Mouse (Mus musculus): Measurements from ENCODE around the gene Sfi1. TPM values are rescaled to one million over a fixed set of nuclear protein-coding genes. Genes with fewer than 3 reads are reported as not detected.
"Not testable (repeated sequence)": the region's sequence is repeated elsewhere in the genome, so short reads cannot be mapped to it uniquely, and the experiment has no call there.

Sfi1 gene
- polyA plus RNA-seq, 1 experiment, result 34.7 TPM

DNA sequence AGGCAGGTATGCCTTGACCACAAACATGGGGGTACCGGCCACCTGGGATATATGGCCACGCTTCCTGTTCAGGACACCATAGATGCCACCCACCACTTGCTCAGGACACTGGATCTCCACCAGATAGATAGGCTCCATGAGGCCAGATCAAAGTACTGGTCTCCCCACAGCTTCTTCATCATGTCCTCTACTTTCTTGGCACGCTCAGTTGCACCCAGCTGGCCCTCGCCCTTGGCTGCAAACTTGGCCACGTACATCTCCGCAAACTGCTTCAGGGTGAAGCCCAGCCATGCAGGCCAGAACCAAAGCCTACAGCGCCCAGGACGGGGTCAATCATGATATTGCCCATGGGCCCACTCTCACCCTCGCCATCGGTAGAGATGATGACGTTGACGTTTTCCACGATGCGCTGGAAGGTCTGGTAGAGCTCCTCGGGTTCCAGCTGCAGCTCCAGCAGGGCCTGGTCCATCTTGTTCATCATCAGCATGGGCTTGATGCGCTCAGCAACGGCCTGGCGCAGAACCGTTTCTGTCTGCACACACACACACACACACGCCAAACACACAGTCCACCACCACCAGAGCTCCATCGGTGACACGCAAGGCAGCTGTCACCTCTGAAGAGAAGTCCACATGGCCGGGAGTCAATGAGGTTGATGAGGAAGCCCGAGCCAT lies 43.1 kb downstream of the Sfi1 start:
- not testable (repeated sequence) for H3K27ac ChIP-seq (ENCODE audit: insufficient read depth, low read length); H3K4me3 ChIP-seq (ENCODE audit: insufficient read depth, low read length); H3K4me1 ChIP-seq (ENCODE audit: control insufficient read depth, insufficient read depth, low read length)

- H3K4me1 ChIP-seq (ENCODE audit: control insufficient read depth, insufficient read depth, low read length); H3K4me3 ChIP-seq (ENCODE audit: insufficient read depth, low read length); H3K27ac ChIP-seq (ENCODE audit: insufficient read depth, low read length): not testable (repeated sequence)
Observed at GRCm38 (mm10) chr11:3149471-3149870, 43.8 kb downstream of the Sfi1 start.

DNA sequence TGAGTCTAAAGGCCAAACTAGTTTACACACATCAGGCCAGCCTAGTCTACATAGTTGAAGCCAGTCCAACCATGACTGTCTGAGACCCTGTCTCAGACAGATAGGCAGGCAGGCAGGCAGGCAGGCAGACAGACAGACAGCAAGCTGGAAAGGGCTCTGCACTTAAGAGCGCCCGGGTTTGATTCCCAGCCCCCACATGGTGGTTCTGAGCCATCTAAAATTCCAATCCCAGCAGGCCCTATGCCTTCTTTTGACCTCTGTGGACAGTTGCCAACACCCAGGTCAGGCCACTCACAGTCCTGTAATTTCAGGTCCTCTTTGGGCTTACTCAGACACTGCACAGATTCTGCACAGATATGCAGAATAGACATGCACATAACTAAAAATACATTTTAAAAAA lies 46.5 kb downstream of the Sfi1 start:
- not testable (repeated sequence) for H3K4me3 ChIP-seq (ENCODE audit: insufficient read depth, low read length); H3K4me1 ChIP-seq (ENCODE audit: control insufficient read depth, insufficient read depth, low read length); H3K27ac ChIP-seq (ENCODE audit: insufficient read depth, low read length)

DNA sequence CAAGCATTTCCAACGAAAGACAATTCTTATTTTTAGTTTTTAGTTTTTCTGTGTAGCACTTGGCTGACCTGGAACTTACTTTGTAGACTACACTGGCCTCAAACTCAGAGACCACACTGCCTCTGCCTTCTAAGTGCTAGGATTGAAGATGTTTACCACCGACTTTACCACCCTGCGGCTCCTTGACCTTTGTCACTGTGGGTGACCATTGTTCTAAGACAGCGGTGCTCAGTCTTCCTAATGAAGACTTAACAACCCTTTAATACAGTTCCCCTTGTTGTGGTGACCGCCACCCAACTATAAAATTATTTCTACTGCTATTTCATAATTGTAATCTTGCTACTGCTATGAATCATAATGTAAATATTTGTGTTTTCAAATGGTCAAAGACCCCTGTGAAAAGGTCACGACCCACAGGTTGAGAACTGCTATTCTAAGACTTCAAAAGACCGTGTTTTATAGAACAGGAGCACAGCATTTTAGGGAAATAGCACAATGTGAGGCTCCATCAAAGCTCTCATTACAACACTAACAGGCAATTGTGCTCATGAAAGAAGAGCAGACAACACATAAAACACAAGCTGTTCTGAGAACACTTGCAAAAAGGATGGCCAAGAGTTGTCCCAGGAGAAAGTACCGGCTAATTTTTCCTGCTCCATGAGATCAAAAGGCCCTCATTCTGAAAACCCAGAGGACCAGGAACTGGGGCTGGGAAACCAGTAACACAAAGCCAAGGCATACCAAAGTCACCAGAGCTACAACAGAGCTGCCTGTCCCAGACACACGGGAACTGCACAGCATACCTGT lies 47.7 kb downstream of the Sfi1 start:
- H3K4me3 ChIP-seq (ENCODE audit: insufficient read depth, low read length); H3K4me1 ChIP-seq (ENCODE audit: control insufficient read depth, insufficient read depth, low read length); H3K27ac ChIP-seq (ENCODE audit: insufficient read depth, low read length): not testable (repeated sequence)

- not testable (repeated sequence) for H3K4me3 ChIP-seq (ENCODE audit: insufficient read depth, low read length); H3K4me1 ChIP-seq (ENCODE audit: control insufficient read depth, insufficient read depth, low read length)
Observed at GRCm38 (mm10) chr11:3143984-3144383, 49.3 kb downstream of the Sfi1 start.

DNA sequence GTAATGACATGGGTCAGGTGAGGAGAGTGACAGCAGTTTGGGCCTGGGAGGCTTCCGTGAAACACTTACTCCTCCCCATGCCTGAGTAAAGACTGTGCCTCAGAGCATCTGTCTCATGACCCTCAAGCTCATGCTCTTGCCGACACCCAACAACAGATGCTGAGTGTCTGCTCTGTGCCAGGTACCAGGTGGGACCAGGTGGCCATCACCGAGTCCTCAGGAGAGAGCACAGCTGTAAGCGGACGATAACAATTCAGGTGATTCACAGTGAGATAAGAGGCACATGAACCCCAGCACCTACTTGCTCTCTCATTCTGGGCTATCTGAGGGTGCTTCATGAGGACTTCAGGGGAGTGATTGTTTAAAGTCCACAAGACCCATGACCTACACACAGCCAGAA lies 50.9 kb downstream of the Sfi1 start:
- H3K4me3 ChIP-seq (ENCODE audit: insufficient read depth, low read length); H3K4me1 ChIP-seq (ENCODE audit: control insufficient read depth, insufficient read depth, low read length); H3K27ac ChIP-seq (ENCODE audit: insufficient read depth, low read length): not testable (repeated sequence)

More at GRCm38 (mm10) chr11:3143984-3144383, 49.3 kb downstream of the Sfi1 start:
- not testable (repeated sequence) for H3K27ac ChIP-seq (ENCODE audit: insufficient read depth, low read length)

DNA sequence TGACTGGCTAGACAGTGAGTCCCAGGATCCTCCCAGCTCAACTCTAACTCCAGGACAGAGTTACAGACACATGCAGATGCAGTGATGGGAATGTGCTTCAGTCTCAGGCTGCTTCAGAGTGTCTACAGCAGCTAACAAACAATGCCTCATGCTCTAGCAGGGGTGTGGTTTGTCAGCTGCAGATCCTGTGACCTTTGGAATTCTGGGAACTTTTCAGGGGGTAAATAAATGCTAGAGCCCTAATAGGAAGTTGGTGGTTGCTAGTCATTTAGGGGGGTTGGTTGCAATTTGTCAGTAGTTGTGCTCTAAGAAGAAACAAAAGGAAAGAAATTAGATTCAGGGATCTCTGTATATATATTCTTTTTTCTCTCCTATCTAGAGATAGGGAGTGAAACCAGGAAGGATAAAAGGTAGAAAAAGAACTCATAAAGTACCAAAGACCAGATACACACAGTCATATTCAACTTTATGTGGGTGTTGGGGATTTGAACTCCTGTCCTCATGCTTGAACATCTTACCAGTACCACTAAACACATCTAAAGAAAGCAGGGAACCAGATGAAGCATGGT lies 52.2 kb downstream of the Sfi1 start:
- H3K4me3 ChIP-seq (ENCODE audit: insufficient read depth, low read length); H3K4me1 ChIP-seq (ENCODE audit: control insufficient read depth, insufficient read depth, low read length); H3K27ac ChIP-seq (ENCODE audit: insufficient read depth, low read length): not testable (repeated sequence)

DNA sequence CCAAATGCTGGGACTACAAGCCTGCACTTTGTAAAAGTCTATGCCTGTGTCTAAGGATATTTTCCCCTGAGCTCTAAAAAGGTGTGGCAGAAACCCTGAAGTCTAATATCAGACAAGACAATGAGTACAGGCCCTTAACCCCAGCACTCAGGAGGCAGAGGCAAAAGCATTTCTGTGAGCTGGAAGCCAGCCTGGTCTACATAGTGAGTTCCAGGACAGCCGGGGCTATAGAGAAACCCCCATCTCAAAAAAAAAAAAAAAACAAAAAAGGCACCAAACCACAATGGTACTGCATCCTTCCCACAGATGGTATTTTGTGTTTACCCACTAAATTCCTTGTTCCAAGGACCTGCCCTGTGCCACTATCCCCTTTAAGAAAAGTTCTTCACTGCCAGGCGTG lies 54.9 kb downstream of the Sfi1 start:
- H3K4me1 ChIP-seq (ENCODE audit: control insufficient read depth, insufficient read depth, low read length); H3K27ac ChIP-seq (ENCODE audit: insufficient read depth, low read length); H3K4me3 ChIP-seq (ENCODE audit: insufficient read depth, low read length): not testable (repeated sequence)

GRCm38 (mm10) chr11:3137279-3137678 lies 56.0 kb downstream of the Sfi1 start:
- not testable (repeated sequence) for H3K4me3 ChIP-seq (ENCODE audit: insufficient read depth, low read length); H3K4me1 ChIP-seq (ENCODE audit: control insufficient read depth, insufficient read depth, low read length); H3K27ac ChIP-seq (ENCODE audit: insufficient read depth, low read length)

GRCm38 (mm10) chr11:3135956-3136355 lies 57.3 kb downstream of the Sfi1 start:
- H3K27ac ChIP-seq (ENCODE audit: insufficient read depth, low read length); H3K4me3 ChIP-seq (ENCODE audit: insufficient read depth, low read length); H3K4me1 ChIP-seq (ENCODE audit: control insufficient read depth, insufficient read depth, low read length): not testable (repeated sequence)

GRCm38 (mm10) chr11:3135391-3135790 lies 57.9 kb downstream of the Sfi1 start:
- not testable (repeated sequence) for H3K4me3 ChIP-seq (ENCODE audit: insufficient read depth, low read length); H3K27ac ChIP-seq (ENCODE audit: insufficient read depth, low read length); H3K4me1 ChIP-seq (ENCODE audit: control insufficient read depth, insufficient read depth, low read length)

- not testable (repeated sequence) for H3K4me3 ChIP-seq (ENCODE audit: insufficient read depth, low read length); H3K4me1 ChIP-seq (ENCODE audit: control insufficient read depth, insufficient read depth, low read length); H3K27ac ChIP-seq (ENCODE audit: insufficient read depth, low read length)
Observed at GRCm38 (mm10) chr11:3133360-3133759, 59.9 kb downstream of the Sfi1 start.

GRCm38 (mm10) chr11:3132957-3133356 lies 60.3 kb downstream of the Sfi1 start:
- H3K4me1 ChIP-seq (ENCODE audit: control insufficient read depth, insufficient read depth, low read length); H3K4me3 ChIP-seq (ENCODE audit: insufficient read depth, low read length); H3K27ac ChIP-seq (ENCODE audit: insufficient read depth, low read length): not testable (repeated sequence)

DNA sequence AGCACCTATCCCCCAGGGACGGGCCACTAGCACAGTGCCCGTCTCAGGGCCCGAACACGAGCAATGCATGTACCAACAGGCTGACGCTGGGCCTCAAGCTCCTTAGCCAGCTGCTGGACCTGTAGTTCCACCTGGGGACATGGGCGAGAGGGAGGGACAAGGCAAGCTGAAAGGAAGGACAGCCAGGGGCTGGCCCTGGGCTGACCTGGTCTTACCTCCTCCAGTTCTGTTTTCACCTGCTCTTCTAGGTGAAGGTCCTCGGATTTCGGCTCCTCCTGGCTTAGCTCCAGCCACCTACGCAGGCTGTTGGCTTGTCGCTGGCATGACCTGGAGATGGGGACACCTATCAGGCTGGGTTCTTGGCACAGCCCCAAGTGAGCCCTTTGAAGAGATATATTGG lies 61.3 kb downstream of the Sfi1 start:
- not testable (repeated sequence) for H3K27ac ChIP-seq (ENCODE audit: insufficient read depth, low read length); H3K4me1 ChIP-seq (ENCODE audit: control insufficient read depth, insufficient read depth, low read length); H3K4me3 ChIP-seq (ENCODE audit: insufficient read depth, low read length)

DNA sequence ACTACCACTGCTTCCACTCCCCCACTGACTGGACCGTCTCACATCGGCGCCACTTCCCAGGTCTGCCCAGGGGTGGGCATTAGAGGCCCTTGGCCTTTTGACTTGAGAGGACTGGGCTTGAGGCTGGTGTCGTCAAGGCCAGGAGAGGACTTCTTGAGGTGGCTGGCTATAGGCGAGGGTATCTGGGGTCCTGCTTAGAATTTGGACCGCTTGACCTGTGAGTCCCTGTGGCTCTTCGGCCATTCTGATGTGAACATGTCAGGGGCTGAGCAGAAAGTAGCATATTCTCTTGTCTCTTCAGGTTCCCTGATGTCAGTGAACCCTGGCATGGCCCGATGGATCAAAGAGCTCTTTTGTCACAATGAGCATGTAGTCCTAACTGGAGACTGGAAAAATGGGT lies 63.4 kb downstream of the Sfi1 start:
- H3K4me3 ChIP-seq (ENCODE audit: insufficient read depth, low read length); H3K27ac ChIP-seq (ENCODE audit: insufficient read depth, low read length); H3K4me1 ChIP-seq (ENCODE audit: control insufficient read depth, insufficient read depth, low read length): not testable (repeated sequence)

GRCm38 (mm10) chr11:3129276-3129675 lies 64.0 kb downstream of the Sfi1 start:
- not testable (repeated sequence) for H3K4me3 ChIP-seq (ENCODE audit: insufficient read depth, low read length); H3K4me1 ChIP-seq (ENCODE audit: control insufficient read depth, insufficient read depth, low read length); H3K27ac ChIP-seq (ENCODE audit: insufficient read depth, low read length)

Data from cortical plate, adult 2 months (tissue).